44 mouse cellular contexts compared by ENCODE assay signal in the genomic region with DNA sequence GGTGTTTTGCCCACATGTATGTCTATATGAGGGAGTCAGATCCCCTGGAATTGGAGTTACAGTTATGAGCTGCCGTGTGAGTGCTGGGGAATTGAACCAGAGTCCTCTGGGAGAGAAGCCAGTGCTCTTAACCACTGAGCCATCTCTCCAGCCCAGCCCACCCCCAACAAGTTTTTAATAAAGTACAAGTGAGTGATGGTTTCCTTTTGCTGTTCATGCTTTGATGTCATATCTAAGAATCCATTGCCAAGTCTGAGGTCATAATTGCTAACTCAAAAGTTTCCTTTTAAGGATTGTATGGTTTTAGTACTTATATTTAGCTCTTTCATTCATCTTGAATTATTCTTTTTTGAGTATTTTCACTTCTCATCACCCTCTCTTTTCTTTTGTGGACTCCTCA. TPM values are rescaled to one million over a fixed set of nuclear protein-coding genes. Genes with fewer than 3 reads are reported as not detected.
"Had no signal": no experiment of that assay in that cellular context is flagged by ENCODE, and none has a peak within 500 bp of the region (broad histone marks: within the 10 kb centered on the region; RNA-seq: fewer than 3 reads in every experiment).

No protein-coding gene starts in this region.

- H3K27ac ChIP-seq: heart, embryonic 10.5 days; heart, embryonic 13.5 days; heart, embryonic 15.5 days; hindbrain, embryonic 10.5 days; hindbrain, embryonic 12.5 days; hindbrain, embryonic 13.5 days; hindbrain, embryonic 14.5 days; hindbrain, embryonic 15.5 days; hindbrain, postnatal 0 days; intestine, embryonic 15.5 days; kidney, embryonic 15.5 days; kidney, postnatal 0 days; layer of hippocampus, adult 2 months had no signal

- H3K9me3 ChIP-seq: heart, embryonic 10.5 days; heart, embryonic 12.5 days; heart, embryonic 13.5 days; heart, embryonic 15.5 days; hindbrain, embryonic 10.5 days; hindbrain, embryonic 12.5 days; hindbrain, embryonic 13.5 days; hindbrain, embryonic 15.5 days; intestine, embryonic 15.5 days; kidney, embryonic 15.5 days had no signal

- DNase-seq: heart, postnatal 10 days; heart, postnatal 14 days; heart, postnatal 4 days; kidney, adult 11 months; kidney, adult 18-20 months; kidney, adult 2 months; kidney, adult 8-10 months; kidney, adult 9 months; kidney, postnatal 10 days; kidney, postnatal 14 days; kidney, postnatal 25 days; kidney, postnatal 36 days; kidney, postnatal 4 days; layer of hippocampus, adult 9-11 months; layer of hippocampus, postnatal 36 days had no signal

- H3K4me2 ChIP-seq: heart, embryonic 11.5 days; heart, embryonic 12.5 days; heart, embryonic 13.5 days; heart, embryonic 15.5 days; hindbrain, embryonic 12.5 days; hindbrain, embryonic 13.5 days; hindbrain, embryonic 14.5 days; hindbrain, embryonic 15.5 days; intestine, embryonic 15.5 days; kidney, embryonic 15.5 days had no signal

- H3K9ac ChIP-seq: heart, embryonic 12.5 days; heart, embryonic 13.5 days; heart, embryonic 15.5 days; hindbrain, embryonic 12.5 days; hindbrain, embryonic 13.5 days; hindbrain, embryonic 14.5 days; hindbrain, embryonic 15.5 days; intestine, embryonic 15.5 days; kidney, embryonic 15.5 days had no signal

- ATAC-seq: hindbrain, embryonic 16.5 days; hindbrain, postnatal 0 days; inflammation-experienced regulatory T-cells, adult 6 months; intestine, embryonic 15.5 days; intestine, embryonic 16.5 days; intestine, postnatal 0 days had no signal

- H3K4me3 ChIP-seq: heart, embryonic 10.5 days; heart, embryonic 12.5 days; heart, embryonic 13.5 days; heart, embryonic 15.5 days; hindbrain, embryonic 10.5 days; hindbrain, embryonic 12.5 days; hindbrain, embryonic 13.5 days; hindbrain, embryonic 15.5 days; intestine, embryonic 15.5 days; kidney, embryonic 15.5 days; layer of hippocampus, adult 2 months had no signal

- H3K27me3 ChIP-seq: hindbrain, embryonic 12.5 days; hindbrain, embryonic 13.5 days; hindbrain, embryonic 15.5 days; intestine, embryonic 15.5 days; kidney, embryonic 15.5 days had no signal

- H3K4me1 ChIP-seq: heart, embryonic 10.5 days; heart, embryonic 12.5 days; heart, embryonic 15.5 days; hindbrain, embryonic 10.5 days; hindbrain, embryonic 12.5 days; hindbrain, embryonic 13.5 days; hindbrain, embryonic 15.5 days; intestine, embryonic 15.5 days had no signal

- H3K36me3 ChIP-seq: heart, embryonic 10.5 days; heart, embryonic 12.5 days; heart, embryonic 13.5 days; heart, embryonic 15.5 days; hindbrain, embryonic 10.5 days; hindbrain, embryonic 12.5 days; hindbrain, embryonic 13.5 days; hindbrain, embryonic 15.5 days; intestine, embryonic 15.5 days; kidney, embryonic 15.5 days had no signal

RNA-seq across cellular contexts. Expression of a gene that starts 38.1 kb away (rescaled TPM):
- total RNA-seq: heart, adult 8-10 months; heart, postnatal 10 days; heart, postnatal 14 days; heart, postnatal 25 days; heart, postnatal 4 days; hematopoietic stem cell, adult 5-6 weeks; layer of hippocampus, adult 18-20 months; layer of hippocampus, adult 2 months; layer of hippocampus, adult 8-10 months; layer of hippocampus, postnatal 10 days; layer of hippocampus, postnatal 25 days; layer of hippocampus, postnatal 36 days had no signal
- polyA plus RNA-seq: heart, embryonic 11.5 days; heart, embryonic 12.5 days; heart, embryonic 14.5 days; heart, embryonic 15.5 days; heart, postnatal 0 days; inflammation-experienced regulatory T-cells, adult 6 months; kidney, adult 2 months; kidney, embryonic 15.5 days; kidney, postnatal 0 days had no signal

RNA-seq across cellular contexts. Expression of a gene that starts 39.2 kb away (rescaled TPM):
- total RNA-seq: heart, postnatal 10 days; heart, postnatal 14 days; heart, postnatal 25 days; hematopoietic stem cell, adult 5-6 weeks; layer of hippocampus, adult 18-20 months; layer of hippocampus, adult 2 months; layer of hippocampus, adult 8-10 months; layer of hippocampus, postnatal 36 days had no signal
- polyA plus RNA-seq: heart, embryonic 11.5 days; heart, postnatal 0 days; inflammation-experienced regulatory T-cells, adult 6 months; kidney, adult 2 months; kidney, embryonic 14.5 days; kidney, postnatal 0 days had no signal
